Mouse (Mus musculus): ENCODE results near the gene Baat.
"Not testable (repeated sequence)": the region's sequence is repeated elsewhere in the genome, so short reads cannot be mapped to it uniquely, and the experiment has no call there.

Baat gene

DNA sequence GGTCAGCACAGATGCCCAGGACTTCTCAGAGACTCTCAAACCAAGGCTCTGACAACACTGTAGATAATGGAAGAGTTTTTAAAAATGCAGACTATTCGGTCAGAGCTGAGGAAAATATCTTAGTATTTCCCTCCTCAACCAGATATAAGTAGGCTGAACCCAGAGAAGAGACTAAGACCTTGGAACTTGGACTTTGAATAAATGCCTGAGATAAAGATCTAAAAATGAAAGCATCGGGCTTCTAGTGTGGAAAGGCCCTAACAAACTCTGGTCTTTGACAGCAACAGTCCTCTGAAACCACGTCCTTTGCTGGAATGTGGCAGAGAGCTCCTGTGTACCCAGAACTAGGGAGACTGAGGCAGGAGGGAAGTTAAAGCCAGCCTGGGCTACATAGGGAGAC, at the start of gene Baat:
Gene Baat (minus strand): TSS at position 172 of the 400 bp plus-strand sequence.
- DNase-seq (ENCODE audit: low read depth, low spot score), result no peak

DNA sequence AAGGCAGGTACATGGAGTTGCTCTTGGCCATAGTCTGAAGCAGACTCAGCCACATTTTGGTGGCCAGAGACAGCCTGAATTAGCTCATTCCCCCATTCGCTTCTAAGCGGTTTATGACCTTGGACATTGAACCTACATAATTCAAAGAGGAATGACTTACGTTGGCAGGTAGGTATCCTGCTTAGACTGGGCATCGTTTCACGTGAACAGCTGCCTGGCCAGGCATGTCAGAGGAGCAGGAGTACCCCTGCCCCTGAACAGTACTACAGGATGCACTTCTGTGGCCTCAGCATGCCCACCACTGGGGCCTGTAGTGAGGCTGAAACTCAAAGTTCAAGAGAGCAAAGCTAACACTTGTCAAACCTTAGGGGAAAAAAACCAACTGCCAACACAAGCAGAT, 47.0 kb upstream of the Baat start:
- DNase-seq (ENCODE audit: low read depth, low spot score), result no peak

DNA sequence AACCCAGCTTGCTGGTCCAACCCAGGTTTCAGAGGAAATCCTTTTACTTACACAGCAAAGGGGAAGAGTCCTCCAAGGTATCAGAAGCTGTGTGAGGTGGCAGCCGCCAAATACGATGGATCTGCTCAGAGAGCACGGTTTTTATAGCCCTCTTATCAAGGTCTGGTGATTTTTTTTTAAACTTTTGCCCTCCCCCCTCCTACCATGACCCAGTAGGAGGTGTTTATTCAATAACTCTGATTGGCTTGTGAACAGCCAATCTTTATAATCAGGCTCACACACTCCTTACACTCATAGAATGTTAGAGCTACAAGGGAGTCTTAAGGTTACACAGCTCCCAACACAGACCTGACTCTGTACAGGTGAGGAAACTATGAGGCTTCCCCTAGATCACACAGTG, 43.0 kb upstream of the Baat start, which contains the start of gene Aldob:
Gene Aldob (minus strand): TSS at position 164 of the 400 bp plus-strand sequence.
- no peak for DNase-seq (ENCODE audit: low read depth, low spot score)

DNA sequence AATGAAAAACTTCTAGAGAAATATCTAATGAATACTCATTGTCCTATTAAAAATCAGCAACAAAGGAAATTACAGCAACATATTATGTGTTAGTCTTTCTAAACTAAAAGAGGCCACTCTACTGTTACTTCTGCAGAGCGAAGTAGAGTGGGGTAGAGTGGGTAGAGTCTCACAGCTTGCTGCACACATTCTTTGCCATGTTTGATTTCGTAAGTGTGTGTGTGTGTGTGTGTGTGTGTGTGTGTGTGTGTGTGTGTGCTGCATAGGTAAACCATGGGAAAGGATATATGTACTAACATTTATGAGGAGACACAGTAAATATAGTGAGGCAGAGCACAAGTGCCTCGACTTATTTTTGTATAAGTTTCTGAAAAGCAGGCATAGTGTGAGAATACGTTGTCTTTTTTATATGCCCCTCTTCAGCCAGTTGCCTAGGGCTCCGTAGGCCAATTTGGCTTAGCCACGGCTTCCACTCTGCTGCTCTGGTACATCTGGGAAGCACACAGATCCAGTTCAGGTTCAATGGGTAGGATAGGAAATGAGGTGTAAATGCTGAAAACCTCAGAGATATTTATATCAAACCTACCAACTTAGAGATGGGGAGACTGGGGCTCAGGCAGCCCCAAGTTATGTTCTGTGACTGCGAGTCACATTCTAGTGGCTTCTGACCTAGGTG, 41.3 kb upstream of the Baat start:
- DNase-seq (ENCODE audit: low read depth, low spot score), result no peak

DNA sequence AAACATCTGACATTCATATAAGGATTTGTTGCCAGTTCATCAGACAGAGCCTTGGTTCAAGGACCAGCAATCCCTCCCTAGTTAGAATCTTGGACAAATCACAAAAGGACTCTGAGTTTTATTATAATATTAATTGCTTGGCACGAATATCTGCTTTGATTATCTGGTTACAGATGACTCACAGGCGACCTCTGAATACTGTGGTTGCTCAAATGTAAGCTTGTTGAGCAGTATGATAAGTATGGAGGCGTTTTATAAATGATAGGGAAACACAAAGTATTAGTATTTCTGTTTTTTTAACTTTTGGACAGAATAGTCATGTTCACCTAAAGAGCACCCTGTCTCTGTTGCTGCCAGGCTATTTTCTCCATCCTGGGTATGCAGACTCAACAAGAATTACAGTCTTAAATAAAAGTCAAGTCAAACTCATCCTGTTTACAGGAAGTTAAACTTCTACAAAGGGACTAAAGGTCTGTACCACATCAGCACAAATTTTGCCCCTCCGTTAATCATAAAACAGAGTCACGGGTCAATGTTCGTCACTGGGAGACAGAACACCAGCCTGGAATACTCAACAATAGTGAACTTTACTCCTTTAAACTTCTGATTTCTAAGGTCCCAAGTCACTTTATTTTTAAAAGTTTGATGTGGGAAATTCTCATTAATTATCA, 40.7 kb upstream of the Baat start:
- DNase-seq (ENCODE audit: low read depth, low spot score), result no peak

DNA sequence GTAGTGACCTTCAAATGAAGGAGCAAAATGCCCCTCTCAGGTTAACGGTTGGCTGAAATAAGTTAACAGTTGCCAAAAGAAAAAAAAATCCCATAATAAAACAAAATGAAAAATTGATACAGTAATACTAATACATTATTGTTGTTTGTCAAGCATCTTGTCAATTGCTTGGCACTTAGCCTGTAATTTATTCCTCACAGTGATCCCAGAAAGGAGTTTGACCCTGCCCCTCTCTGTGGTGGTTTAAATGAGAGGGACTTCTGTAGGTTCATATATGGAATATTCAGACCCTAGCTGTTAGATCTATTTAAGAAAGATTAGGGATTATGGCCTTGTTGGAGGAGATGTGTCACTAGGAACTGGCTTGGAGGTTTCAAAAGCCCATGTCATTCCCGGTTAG, 39.7 kb upstream of the Baat start:
- DNase-seq (ENCODE audit: low read depth, low spot score), result no peak

DNA sequence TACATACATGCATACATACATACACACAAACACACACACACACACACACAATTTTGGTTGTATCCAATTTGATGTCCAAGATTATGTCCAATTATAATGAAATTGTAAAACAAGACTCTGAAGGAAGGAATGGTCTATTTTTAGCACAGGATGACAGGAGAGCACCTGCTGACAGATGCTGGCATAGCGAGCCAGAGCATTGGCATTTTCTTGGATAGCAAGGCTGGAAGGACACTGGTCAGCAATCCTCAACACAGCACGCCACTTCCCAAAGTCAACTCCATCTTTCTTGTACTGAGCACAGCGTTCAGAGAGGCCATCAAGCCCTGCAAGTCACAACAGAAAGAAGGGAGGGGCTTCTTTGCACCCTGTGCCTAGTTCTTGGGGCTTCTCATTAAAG, 34.6 kb upstream of the Baat start:
- no peak for DNase-seq (ENCODE audit: low read depth, low spot score)

DNA sequence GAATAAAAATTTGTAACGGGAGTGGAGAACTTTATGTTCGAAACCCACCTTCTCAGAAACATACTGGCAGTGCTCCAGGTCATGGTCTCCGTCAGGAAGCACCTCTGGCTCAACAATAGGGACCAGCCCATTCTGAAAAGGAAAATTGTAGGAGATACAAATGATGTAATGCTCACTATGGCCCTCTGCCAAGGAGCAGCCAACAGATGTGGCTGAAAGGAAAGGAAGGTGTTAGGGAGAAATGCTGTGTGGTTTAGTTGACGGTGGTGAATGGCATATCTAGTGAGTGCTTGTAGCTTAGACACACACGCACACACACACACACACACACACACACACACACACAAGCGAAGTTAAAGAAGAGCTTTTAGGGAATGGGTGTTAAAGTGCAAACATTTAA, 33.3 kb upstream of the Baat start:
- DNase-seq (ENCODE audit: low read depth, low spot score), result no peak

DNA sequence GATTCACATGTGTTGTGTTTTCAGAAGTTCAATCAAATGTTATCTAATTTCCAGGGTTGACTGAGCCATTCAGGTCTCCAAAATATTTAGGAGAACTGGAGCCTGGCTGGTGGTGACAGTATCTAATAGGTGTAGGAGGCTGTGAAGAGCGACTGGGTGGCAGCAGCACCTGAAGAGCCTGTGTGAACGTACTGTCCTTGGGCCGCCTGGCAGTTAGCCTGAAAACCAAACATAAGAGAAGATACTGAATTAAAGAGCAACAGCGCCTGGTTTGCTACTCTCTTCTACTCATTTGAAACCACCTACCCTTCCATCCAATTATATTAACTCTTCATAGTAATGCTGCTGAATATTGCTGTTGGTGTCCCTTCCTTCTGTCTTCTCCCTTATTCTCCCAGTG, 30.3 kb upstream of the Baat start:
- no peak for DNase-seq (ENCODE audit: low read depth, low spot score)

DNA sequence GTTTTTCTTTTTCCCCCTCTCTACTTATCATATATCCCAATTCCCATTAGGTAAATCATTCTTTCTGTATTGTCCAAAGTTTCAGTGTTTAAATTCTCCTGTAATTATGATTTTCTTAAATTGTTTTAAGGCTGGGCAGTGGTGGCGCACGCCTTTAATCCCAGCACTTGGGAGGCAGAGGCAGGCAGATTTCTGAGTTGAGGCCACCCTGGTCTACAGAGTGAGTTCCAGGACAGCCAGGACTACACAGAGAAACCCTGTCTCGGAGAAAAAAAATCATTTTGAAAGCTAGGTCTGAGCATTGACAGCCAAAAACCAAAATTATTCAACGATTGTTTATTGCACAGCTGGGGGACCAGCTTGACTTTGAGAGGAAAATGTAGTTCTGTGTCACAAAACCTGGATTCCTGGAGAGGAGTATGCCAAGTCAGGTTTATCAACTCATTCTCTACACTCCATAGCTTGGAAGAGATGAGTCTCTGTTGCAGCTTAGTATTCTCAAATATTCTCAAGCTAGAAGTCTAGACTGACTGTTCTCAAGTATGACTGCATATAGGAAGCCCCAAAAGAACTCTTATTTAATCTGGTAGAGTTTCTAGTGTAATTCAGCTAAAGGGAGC, 29.4 kb upstream of the Baat start:
- no peak for DNase-seq (ENCODE audit: low read depth, low spot score)

DNA sequence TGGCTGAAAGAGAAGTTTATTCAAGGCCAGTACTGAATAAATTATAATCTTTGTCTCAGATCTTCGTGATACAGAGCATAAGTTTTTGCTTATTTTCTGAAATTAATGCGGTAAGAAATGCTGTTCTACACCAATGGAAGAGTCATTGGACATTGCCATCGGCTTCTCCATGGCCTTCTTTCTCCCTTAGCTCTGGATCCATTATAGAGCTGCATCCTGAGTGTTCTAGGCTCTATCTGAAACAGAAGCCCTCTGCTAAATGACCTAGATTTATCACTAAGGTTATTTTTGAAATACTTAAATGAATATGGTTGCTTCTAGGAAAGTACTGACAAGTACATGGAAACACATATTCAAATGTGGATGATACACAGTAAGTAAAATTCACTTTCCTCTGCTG, 28.7 kb upstream of the Baat start:
- no peak for DNase-seq (ENCODE audit: low read depth, low spot score)

DNA sequence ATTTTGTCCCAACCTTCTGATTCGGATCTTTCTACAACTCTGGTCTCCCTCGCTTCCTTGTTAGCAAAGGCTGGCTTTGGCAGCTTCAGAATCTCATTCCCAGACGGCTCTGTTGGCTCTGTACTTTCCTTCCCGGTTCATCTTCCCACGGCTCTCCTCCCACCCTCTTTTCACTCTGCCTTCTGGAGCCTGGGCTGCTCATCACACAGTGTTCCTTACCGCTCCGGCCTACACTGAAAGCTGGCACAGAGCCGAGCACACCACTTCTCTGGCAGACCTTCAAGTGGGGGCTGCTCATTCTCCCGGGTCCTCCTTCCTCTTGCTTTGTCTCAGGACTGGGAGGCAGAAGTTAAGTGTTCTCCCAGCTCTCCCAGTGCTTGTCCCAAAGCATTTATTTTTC, 16.2 kb upstream of the Baat start:
- no peak for DNase-seq (ENCODE audit: low read depth, low spot score)

DNA sequence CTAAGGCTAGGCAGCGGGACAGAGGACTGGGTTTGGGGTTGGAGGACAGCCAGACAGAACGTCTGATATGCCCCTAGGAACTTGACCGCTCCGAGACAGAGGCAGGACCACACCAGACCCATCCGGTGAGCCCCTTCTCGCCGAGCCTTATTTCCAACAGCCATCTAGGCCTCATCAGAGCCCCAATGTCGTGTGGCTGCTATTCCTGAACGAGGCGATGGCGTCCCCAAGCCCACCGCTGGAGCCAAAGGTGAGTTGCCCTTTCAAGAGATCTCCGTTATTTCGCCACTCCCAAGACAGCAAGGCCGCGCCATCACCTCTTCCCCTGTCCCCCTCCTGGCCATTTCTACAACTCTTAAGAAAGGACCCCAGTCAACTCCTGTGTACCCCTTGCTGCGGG, 15.0 kb upstream of the Baat start:
- DNase-seq (ENCODE audit: low read depth, low spot score), result no peak

DNA sequence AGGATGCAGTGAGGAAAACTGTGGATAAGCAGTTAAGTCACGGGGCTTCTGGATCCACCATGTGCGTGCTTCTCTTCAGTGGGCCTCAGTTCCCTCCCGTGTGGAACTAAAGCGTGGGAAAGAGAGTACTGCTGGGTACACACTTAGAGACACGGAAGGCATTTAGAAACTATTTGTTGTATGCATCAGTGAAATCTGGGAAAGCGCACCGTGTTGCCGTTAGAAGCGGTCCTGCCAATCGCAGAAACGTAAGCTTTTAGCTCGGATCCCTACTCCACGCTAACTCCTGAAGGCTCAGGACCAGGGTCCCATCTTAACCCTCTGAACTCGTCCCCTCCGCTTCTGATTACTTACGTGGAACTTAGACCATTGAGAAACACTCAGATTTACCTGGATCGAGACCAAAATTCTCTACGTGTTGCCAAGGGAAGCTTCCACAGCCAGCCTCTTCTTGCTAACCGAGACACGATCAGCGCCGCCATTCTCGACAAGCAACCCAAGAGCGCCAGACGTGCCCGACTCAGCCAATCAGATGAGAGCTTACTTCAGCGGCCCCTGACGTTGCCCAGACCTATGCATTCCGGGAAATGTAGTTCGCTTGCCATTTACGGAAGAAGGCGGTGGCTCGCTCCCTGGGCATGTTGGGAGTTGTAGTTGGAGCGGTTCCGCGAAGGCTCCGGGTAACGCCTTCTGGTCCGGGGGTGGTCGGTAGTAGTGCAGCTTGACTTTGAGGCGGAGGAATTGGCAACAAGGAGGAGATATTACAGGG, 14.4 kb upstream of the Baat start, which contains the start of the genes Mrpl50 and Zfp189:
Gene Mrpl50 (minus strand): TSS at position 522 of the 769 bp plus-strand sequence.
Gene Zfp189 (plus strand): TSS at position 605 of the 769 bp plus-strand sequence.
- peak; percentile 95 for DNase-seq (ENCODE audit: low read depth, low spot score)

DNA sequence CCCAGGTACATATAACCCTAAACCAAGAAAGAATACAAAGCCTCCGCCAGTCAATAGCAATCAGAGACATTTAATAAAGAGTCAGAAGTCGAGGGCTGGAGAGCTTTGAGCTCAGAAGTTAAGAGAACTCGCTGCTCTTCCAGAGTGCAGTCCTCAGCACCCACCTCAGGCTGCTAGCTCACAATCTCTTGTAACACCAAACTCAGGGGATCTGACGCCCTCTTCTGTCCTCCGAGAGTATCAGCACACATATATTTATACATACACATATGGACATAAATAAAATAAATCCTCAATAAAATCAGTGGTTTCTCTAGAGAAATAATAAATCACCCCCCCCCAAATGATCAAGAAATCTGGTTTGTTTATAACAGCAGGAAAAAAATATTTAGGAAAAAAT, 13.1 kb upstream of the Baat start:
- no peak for DNase-seq (ENCODE audit: low read depth, low spot score)

DNA sequence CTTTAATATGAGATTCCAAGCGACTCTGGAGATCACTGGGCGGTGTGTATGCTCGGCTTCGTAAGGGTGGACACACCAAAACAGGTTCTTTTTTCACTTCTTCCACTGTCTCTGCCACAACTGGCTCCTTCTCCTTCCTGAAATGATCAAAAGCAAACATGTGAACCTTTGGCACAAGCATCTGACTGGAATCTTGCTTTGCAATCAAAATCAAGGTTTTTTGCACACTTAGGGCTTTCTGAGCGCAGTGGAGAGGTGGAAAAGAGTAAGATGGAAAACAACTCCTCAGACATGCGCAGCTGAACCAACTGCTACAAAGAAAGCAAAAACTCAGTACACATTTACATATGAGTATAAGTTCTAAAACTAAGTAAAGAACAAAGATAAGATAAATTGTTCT, 8.1 kb upstream of the Baat start:
- DNase-seq (ENCODE audit: low read depth, low spot score), result no peak

DNA sequence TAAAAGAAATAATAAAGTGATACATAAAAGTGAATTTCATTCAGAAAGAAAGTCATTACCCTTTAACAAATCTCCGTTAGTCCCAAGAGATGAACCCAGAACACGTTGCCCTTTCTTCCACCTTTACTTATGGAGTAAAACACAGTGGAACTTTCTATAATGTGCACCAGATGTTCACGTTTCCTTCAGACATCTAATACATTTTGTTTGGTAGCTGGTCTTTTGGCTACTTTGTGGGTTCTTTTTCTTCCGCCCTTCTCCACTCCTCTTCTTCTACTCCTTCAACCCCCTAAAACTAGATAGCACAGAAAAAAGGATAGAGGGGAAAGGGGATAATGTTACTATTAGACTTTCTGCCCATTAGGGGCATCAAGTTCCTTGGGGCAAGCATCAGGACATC, 6.3 kb upstream of the Baat start:
- no peak for DNase-seq (ENCODE audit: low read depth, low spot score)

DNA sequence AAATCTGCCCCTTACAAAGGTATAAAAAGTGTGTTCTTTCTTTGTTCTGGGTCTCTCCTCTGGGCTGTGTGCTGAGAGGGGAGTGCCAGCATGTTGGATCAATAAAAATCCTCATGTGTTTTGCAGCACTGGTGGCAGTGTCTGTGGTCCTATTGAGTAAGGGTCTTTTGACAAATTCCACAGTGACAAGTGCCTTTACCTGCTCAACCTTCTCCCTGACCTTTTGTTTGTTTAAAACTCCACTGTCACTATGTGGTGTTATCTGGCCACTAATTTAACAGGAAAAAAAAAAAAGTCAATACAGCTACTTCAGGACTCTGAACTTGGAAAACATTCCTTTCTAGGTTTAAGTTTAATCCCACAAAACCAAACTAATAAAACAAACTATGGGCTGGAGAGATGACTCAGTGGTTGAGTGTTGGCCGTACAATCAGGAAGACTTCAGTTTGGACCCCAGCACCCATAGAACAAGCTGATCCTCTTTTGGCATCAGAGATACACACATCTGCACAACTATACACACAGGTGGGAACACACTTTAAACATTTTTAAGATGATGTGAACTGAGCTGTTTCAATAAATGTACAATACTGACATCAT, 4.0 kb upstream of the Baat start:
- not testable (repeated sequence) for DNase-seq (ENCODE audit: low read depth, low spot score)

DNA sequence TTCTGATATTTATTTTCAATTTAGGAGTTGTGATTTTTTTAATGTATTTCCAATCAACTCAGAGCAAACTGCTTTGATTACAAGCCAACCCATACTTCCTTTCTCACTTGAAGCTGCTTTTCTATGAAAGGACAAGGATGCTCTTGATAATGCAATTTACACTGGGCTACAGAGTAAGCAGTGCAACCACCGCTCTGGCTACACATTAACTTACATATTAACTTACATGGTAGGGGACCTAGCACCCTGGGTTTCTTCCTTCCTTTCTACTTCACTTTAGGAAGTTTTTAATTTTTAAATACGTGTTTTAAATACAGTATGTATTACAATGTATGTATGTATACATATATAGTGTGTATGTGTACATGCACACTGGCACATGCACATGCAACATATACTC, 2.8 kb upstream of the Baat start:
- no peak for DNase-seq (ENCODE audit: low read depth, low spot score)

DNA sequence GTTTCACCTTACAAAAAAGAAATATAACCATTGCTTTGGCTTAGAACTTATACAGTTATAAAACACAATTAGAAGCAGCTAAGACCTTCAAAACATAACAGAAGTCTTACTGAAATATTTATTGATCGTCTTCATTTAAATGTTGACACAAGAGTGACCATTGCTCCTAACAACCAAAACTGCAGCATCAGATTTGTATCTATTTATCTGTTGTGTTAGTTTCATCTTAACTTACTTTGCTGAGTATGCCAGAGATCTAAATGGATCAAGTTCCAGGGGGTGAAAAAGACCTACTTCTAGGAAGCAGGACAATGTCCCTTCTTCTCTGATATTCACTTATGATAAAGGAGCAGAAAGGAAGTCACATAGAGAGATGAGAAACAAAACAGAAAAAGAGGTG, 2.8 kb downstream of the Baat start:
- DNase-seq (ENCODE audit: low read depth, low spot score), result no peak

DNA sequence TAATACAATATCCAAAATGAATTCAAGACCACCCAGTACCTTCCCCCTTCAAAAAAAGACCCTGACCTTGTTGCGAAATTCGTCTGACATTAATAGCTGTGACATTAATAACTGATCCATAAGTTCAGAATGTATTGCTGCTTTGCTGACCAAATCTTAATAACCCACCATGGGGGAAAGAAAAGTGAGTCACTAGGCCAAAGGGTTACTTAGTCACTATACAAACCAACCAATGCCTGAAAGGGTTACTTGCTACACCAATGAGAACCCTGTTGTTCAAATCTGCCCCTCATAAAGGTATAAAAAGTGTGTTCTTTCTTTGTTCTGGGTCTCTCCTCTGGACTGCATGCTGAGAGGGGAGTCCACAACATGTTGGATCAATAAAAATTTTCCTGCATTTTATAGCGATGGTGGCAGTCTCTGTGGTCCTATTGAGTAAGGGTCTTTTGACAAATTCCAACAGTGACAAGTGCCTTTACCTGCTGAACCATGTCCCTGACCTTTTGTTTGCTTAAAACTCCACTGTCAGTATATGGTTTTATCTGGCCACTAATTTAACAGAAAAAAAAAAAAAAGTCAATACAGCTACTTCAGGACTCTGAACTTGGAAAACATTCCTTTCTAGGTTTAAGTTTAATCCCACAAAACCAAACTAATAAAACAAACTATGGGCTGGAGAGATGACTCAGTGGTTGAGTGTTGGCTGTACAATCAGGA, 20.3 kb downstream of the Baat start:
- DNase-seq (ENCODE audit: low read depth, low spot score), result not testable (repeated sequence)

Measured in brain, embryonic 18.5 days (tissue).